Mouse (Mus musculus) C2C12 (cell line): ENCODE measurements around the gene Hrh2.

ENCODE experiments used
- CTCF ChIP-seq: IDR thresholded peaks from one replicate; pipeline ENCODE4 v1.5.1; 2011; ENCODE audit not compliant: control insufficient read depth, insufficient read depth, insufficient read length
- MYOD1 ChIP-seq: IDR thresholded peaks from one replicate; pipeline ENCODE4 v1.6.1; 2011; ENCODE audit warnings: low read depth; ENCODE audit not compliant: control insufficient read depth, insufficient read length
- USF1 ChIP-seq: IDR thresholded peaks from one replicate; pipeline ENCODE4 v1.6.1; 2011; ENCODE audit warnings: low read depth, mild to moderate bottlenecking, control low read depth, moderate library complexity

DNA sequence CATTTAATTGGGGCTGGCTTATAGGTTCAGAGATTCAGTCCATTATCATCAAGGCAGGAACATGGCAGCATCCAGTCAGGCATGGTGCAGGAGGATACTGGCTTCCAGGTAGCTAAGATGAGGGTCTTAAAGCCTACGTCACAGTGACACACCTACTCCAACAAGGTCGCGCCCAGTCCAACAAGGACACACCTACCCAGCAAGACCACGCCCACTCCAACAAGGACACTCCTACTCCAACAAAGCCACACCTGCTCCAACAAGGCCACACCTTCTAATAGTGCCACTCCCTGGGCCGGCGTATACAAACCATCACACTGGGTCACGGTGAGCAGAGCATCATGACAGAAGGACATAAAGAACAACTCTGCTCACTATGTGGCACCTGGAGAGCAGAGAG lies 80.1 kb downstream of the Hrh2 start:
- no peak for TF ChIP-seq USF1
- no peak for TF ChIP-seq CTCF
- no peak for TF ChIP-seq MYOD1
